Mouse (Mus musculus): ENCODE measurements at regions not wholly inside any gene's neighbourhood (a gene's known extent, or its start where the extent isn't known, plus 50 kb on each side); places are given as distances from the start of the nearest gene placed in this dataset.

DNA sequence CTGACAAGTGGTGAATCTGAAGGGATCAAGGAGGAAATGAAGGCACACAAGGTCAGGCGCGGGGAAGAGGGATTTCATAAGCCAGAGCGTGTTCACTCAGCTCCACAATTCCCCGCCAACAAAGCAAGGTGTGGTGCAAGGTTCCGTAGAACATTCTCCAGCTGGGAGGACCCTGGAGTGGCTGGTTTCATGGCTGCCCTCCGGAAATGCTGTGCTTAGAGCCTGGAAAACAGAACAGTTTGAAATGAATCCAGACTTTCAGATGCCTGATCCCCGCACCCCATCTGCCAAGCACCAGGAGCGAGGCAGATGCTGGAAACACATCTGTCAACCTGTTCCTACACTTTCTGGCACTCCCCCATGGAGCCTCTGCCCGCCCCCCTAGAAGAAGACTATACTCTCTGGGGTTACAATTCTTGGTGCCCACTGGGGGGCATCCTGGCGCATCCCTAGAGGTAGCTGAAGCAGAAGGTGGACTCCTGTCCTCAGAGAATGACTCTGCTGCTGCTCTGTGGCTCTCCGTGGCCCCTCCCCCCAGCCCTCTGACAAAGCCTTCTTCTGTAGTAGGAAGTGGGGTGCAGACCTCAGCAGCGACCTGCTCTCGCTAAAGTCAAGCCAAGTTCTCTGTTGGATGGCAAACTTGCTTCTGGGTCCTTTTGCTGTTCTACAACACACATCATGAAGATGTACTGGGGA lies 54.5 kb upstream of the Mafb start:
- peak; percentile 84 to 89 for DNase-seq

DNA sequence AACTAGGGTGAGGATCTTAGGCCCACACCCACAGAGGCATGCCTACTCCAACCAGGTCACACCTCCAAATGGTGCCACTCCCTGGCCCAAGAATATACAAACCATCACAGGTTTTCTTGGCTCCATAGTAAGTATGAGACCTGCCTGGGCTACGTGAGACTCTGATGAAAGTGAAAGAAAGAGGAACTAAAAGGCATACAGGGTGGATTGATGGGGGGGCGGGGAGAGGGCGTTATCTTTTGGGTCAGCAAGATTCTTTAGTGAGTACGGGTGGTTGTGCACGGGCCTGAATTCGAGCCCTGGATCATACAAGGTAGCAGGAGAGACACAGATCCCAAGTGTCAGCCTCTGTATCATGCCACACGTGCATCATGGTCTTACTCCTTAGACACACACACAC lies 57.6 kb upstream of the Mafb start:
- no peak for DNase-seq

DNA sequence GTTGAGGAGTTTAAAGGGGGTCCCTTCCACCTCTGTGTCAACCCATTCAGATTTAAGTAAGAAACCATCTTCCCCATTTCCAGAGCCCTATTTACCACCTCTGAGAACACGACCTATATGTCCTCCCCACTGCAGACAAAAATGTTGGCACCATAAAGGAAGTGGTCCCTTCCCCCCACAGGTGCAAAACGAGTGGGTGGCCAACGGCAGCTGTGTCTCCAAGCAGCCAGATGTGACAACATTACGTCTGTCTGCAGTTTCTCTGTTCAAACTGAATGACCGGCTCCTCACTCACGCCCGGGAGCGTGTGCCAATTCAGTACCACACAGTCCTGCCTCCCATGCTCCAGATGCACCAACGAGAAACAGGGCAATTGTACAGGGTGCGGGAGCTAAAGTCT lies 60.6 kb upstream of the Mafb start:
- DNase-seq: peak; percentile 59 to 81

DNA sequence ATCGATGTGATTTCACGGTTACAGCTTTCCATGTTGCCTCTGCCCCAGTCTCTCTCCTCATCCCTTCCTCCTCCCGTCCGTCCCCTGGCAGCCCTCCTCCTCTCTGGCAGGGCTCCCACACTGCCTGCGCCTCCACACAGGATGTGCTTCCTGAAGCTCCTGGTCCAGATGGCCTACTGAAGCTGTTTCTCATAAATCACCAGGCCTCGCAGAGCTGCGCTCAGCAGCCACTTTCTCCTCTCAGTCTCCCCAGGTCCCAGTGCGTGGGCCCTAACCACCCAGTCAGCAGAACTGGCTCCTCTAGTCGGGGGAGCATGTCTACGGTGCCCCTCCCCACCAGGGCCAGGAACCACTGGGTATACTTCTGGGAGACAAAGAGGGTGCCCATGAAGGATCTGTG lies 66.4 kb upstream of the Mafb start:
- DNase-seq: peak; percentile 19 to 26

GRCm38 (mm10) chr2:160434701-160435100 lies 67.8 kb upstream of the Mafb start:
- DNase-seq: no peak

GRCm38 (mm10) chr2:160435622-160436021 lies 68.8 kb upstream of the Mafb start:
- no peak for DNase-seq

GRCm38 (mm10) chr2:160439028-160439427 lies 72.2 kb upstream of the Mafb start:
- no peak for DNase-seq

- DNase-seq: no peak
Measured at GRCm38 (mm10) chr2:160440236-160440635, 73.4 kb upstream of the Mafb start.

DNA sequence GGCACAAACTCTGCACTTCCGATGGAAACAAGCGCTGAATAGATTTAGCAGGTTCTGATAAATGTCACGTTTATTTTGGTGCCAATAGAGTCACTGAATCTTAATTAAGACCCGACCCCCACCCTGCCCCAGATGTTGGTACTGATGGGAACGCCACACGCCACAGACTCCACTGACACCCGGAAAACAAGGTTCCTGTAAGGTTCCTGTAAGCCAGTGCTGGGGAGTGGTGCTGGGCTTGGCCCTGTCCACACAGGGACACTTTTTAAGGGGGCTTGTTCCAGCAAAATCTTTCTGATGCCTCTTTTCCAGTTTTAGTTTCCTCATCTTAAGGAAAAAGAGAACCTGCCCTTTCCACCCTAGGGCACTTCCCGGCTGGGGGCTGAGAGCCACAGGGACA lies 84.2 kb upstream of the Mafb start:
- no peak for DNase-seq

- DNase-seq: peak; percentile 40 to 56
Measured at GRCm38 (mm10) chr2:160451481-160452238, 84.8 kb upstream of the Mafb start.

GRCm38 (mm10) chr2:160452239-160452530 lies 85.3 kb upstream of the Mafb start:
- peak in 1 of 2 experiments; percentile 43 for DNase-seq

DNA sequence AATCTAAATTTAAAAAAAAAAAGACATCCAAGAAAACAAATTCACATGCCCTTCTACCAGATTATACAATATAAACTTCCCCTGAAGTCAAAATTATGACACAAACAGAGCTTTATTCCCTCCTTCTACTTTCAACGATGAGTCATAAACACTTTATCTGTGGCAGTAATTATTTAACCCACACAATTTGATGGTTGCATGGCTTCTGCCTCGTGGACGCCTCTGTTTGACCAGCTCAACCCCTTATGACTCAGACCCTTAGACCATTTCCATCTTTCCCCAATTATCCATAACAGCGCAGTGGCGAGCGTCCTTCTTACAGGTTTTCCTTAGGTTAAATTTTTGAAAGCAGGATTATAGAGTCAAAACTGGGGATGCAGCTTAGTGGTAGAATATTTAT lies 85.9 kb upstream of the Mafb start:
- no peak for DNase-seq

- no peak for DNase-seq
Measured at GRCm38 (mm10) chr2:160455617-160456016, 88.8 kb upstream of the Mafb start.

DNA sequence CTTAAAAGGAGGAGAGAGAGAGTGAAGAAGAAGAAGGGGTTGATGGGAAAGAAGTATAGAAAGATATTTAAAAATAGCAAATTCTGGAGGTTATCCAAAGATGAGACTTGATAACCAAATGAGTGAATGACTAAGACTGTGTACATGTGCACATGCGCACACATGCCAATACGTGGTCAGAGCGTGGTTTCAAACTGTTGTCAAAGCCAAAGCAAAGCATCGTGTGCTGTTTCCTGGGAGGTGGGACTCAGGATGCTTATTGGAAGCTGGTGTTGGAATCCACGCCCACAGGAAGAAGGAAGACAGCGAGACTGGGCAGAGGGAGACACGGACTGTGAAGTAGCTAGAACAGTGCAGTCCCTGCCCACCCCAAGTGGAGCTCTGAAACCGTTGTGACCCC lies 89.8 kb upstream of the Mafb start:
- DNase-seq: no peak

DNA sequence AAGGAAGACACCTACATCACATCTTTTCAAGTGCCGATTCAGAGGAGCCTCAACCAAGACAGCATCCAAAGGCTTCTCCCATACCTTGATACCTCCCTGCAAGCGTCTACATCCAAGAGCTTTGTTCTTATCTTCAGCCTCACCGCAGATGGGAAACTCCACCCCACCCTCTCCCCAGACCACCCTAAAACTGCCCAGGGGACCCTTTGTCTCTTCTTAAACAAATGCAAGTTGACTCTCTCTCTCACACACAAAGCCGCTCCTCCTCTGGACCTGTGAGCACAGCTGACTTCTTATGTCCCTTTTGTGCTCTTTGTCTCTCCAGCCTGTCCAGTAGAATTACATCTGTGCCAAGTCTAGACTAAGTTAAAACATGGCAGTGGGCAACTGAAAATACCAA lies 104.7 kb upstream of the Mafb start:
- DNase-seq: no peak

GRCm38 (mm10) chr2:160476181-160476580 lies 109.3 kb upstream of the Mafb start:
- no peak for DNase-seq

DNA sequence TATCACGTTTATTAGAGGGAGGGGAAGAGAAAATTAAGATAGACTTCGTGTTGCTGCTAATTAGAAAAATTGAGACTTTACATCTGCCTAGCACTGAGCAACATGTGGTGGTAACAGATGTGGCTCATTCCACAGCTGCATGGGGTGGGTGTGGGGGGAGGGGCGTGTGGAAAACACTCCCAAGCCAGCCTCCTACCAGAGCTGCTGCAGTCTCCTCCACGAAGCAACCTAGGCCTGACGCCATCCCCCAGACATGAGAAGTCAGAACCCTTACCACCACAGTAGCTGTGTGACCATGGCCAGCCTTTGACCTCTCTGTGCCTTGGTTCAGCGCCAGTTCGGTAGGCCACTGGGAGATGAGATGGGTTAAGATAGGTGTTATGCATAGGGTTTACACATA lies 112.4 kb upstream of the Mafb start:
- DNase-seq: no peak

DNA sequence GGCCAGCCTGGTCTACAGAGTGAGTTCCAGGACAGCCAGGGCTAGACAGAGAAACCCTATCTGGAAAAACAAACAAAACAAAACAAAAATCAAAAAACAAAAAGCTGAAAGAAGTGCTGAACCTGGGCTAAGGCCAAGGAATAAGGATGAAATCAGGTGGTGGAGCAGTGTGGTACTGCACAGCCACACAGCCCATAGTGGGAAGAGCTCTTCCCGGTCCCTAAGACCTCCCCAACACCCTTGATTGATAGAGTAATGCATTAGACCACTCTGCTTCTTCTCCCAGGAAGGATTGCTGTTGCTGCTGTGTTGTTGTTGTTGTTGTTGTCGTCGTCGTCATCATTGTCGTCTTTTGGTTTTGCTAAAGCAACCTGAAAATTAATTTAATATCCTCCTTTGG lies 118.2 kb upstream of the Mafb start:
- DNase-seq: no peak

GRCm38 (mm10) chr2:160485515-160485914 lies 118.7 kb upstream of the Mafb start:
- DNase-seq: no peak

DNA sequence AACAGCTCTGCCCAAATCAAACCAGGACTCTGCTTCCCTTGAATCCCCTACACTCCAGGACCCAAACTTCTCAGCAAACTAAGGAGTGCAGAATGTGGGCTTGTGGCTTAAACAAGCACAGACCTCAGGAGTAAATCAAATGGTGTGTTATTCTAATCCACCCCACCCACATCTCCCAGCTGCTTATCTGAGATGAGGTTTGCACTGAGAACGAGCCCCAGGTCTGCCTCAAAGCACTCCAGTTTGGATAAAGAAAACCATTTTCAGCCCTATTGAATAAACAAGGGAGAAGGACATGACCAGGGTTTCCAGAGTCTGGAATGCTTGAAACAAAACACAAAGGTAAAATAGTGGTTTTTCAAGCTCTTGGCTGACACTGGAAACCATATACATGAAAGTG lies 132.9 kb upstream of the Mafb start:
- no peak for DNase-seq

DNA sequence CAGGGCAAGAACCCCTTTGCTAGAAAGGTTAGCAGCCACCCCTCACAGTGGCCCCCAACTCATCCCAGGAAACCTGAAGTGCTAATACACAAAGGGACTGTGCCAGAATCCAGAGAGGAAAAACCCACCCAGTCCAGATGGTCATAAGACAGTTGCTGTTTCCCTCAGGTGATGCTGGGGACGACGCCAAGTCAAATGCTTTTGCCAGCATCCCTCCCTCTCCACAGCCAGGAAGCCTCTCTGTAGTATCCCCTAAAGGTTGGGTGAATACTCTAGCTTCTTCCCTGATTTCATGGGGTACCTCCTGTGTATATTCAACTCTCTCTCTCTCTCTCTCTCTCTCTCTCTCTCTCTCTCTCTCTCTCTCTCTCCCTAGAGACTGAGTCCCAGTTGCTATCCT lies 136.0 kb upstream of the Mafb start:
- no peak for DNase-seq

- no peak for DNase-seq
Measured at GRCm38 (mm10) chr2:160503597-160504393, 136.9 kb upstream of the Mafb start.

- no peak for DNase-seq
Measured at GRCm38 (mm10) chr2:160504394-160504657, 137.5 kb upstream of the Mafb start.

DNA sequence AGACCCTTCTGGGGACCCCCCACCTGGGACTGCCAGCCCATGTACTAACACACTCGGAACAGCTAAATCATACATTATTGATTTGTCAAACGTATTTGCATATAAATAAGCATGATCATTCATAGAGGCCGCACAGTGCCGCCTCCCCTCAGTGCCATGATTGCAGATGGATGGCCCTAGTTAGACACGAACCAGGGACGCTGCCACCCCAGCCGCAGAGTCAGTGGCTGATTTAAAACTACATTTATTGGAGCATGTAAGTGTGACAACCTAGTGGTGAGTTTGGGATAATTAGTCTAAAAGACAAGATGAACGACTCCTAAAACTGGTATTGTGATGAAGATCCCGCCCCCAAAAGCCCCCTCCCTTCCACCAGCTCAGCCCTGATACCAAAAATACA lies 138.3 kb upstream of the Top1 start:
- DNase-seq: no peak
